Mouse (Mus musculus): ENCODE results near the gene Csnk1g1. TPM values are rescaled to one million over a fixed set of nuclear protein-coding genes. Genes with fewer than 3 reads are reported as not detected.

Gene Csnk1g1
- polyA plus RNA-seq, 1 experiment, result 6.8 TPM

DNA sequence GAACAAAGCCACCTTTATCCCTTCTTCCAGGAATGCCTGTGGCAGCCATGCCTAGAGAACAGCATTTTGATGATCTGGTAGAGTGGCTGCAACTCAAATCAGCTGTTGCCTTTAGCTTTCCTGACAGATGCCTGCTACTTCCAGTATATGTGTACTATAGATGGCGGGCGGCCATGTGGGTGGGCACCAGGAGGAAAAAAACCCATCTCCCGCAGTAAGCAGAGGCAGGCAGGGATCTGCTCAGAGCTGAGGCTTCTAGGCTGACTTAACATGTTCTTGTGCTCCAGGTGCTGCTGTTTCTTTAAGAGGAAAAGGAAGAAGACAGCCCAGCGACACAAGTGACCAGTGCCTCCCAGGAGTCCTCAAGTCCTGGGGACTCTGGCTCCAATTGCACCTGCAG, 130.6 kb downstream of the Csnk1g1 start:
- no peak for TF ChIP-seq CEBPB (IDR thresholded peaks at IDR 0.05; ENCODE audit: insufficient read depth, poor library complexity, severe bottlenecking)
- TF ChIP-seq REST (IDR thresholded peaks at IDR 0.05; ENCODE audit: insufficient read depth, insufficient read length), result no peak
- TF ChIP-seq TCF3 (IDR thresholded peaks at IDR 0.05; ENCODE audit: insufficient read length, low read depth), result no peak
- no peak for TF ChIP-seq POLR2A (IDR thresholded peaks at IDR 0.05; ENCODE audit: insufficient read length, low read depth)
- TF ChIP-seq MYOG (IDR thresholded peaks at IDR 0.05; ENCODE audit: control insufficient read depth in 1 of 3, insufficient read depth in 1 of 3, insufficient read length in 2 of 3, low read depth in 2 of 3), result no peak
- TF ChIP-seq TCF12 (IDR thresholded peaks at IDR 0.05; ENCODE audit: insufficient read depth, poor library complexity, severe bottlenecking), result no peak
- no peak for TF ChIP-seq MAX (IDR thresholded peaks at IDR 0.05; ENCODE audit: low read depth)
- no peak for TF ChIP-seq E2F4 (IDR thresholded peaks at IDR 0.05; ENCODE audit: insufficient read depth)
- TF ChIP-seq SRF (IDR thresholded peaks at IDR 0.05; ENCODE audit: control insufficient read depth, insufficient read length, low read depth), result no peak
- TF ChIP-seq USF1 (IDR thresholded peaks at IDR 0.05; ENCODE audit: low read depth), result no peak
- TF ChIP-seq POLR2AphosphoS2 (IDR thresholded peaks at IDR 0.05; ENCODE audit: insufficient read length, low read depth), result no peak
- no peak for TF ChIP-seq MYOD1 (IDR thresholded peaks at IDR 0.05; ENCODE audit: control insufficient read depth in 1 of 3, insufficient read length in 2 of 3, low read depth in 2 of 3)
- peaks cover 12% of the 10 kb centered on the region for H3K36me3 ChIP-seq (ENCODE audit: control insufficient read depth, insufficient read depth)

DNA sequence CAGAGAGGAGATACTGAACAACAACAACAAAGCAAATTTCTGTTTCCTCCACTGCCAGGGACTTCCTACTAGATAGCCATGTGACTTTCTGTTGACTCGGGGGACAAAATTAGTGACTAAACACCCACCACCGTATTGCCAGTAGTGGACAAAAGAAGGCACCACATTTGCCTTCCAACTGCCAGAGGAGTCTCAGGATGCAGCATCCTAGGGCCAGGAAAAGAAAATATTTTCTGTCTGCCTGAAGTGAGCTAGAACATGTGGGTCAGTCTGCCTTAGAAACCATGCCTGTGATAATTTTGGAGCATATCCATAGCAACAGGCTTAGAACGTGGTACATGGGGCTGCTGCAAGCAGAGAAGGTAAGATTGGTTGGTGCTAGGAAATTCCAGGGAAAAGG, 132.1 kb downstream of the Csnk1g1 start:
- Histone ChIP-seq H3K27me3 (ENCODE audit: control insufficient read depth, insufficient read depth, insufficient read length) (no peaks in the 10 kb centered on the region), H3ac (ENCODE audit: control insufficient read depth, insufficient read length) (no peak overlapping the region), H3K36me3 (ENCODE audit: control insufficient read depth, insufficient read depth) (peaks cover 12% of the 10 kb centered on the region), H3K79me2 (ENCODE audit: control insufficient read depth, insufficient read depth) (no peaks in the 10 kb centered on the region), H3K4me2 (ENCODE audit: low read depth) (no peak overlapping the region), H3K4me3 (no peak overlapping the region)
- TF ChIP-seq TCF3 (IDR thresholded peaks at IDR 0.05; ENCODE audit: insufficient read length, low read depth) (no peak), TCF12 (IDR thresholded peaks at IDR 0.05; ENCODE audit: insufficient read depth, poor library complexity, severe bottlenecking) (no peak), E2F4 (IDR thresholded peaks at IDR 0.05; ENCODE audit: insufficient read depth) (no peak), REST (IDR thresholded peaks at IDR 0.05; ENCODE audit: insufficient read depth, insufficient read length) (no peak), USF1 (IDR thresholded peaks at IDR 0.05; ENCODE audit: low read depth) (no peak), SRF (IDR thresholded peaks at IDR 0.05; ENCODE audit: control insufficient read depth, insufficient read length, low read depth) (no peak), MYOD1 (IDR thresholded peaks at IDR 0.05; ENCODE audit: control insufficient read depth in 1 of 3, insufficient read length in 2 of 3, low read depth in 2 of 3) (no peak), POLR2A (IDR thresholded peaks at IDR 0.05; ENCODE audit: insufficient read length, low read depth) (no peak), POLR2AphosphoS2 (IDR thresholded peaks at IDR 0.05; ENCODE audit: insufficient read length, low read depth) (no peak), MAX (IDR thresholded peaks at IDR 0.05; ENCODE audit: low read depth) (no peak), CEBPB (IDR thresholded peaks at IDR 0.05; ENCODE audit: insufficient read depth, poor library complexity, severe bottlenecking) (no peak), MYOG (IDR thresholded peaks at IDR 0.05; ENCODE audit: control insufficient read depth in 1 of 3, insufficient read depth in 1 of 3, insufficient read length in 2 of 3, low read depth in 2 of 3) (no peak)

More for the DNA sequence above, 130.6 kb downstream of the Csnk1g1 start:
- H3K79me2 ChIP-seq (ENCODE audit: control insufficient read depth, insufficient read depth), result no peaks in the 10 kb centered on the region
- H3K4me2 ChIP-seq (ENCODE audit: low read depth), result no peak overlapping the region
- H3ac ChIP-seq (ENCODE audit: control insufficient read depth, insufficient read length), result no peak overlapping the region
- no peak overlapping the region for H3K4me3 ChIP-seq
- H3K27me3 ChIP-seq (ENCODE audit: control insufficient read depth, insufficient read depth, insufficient read length), result no peaks in the 10 kb centered on the region

DNA sequence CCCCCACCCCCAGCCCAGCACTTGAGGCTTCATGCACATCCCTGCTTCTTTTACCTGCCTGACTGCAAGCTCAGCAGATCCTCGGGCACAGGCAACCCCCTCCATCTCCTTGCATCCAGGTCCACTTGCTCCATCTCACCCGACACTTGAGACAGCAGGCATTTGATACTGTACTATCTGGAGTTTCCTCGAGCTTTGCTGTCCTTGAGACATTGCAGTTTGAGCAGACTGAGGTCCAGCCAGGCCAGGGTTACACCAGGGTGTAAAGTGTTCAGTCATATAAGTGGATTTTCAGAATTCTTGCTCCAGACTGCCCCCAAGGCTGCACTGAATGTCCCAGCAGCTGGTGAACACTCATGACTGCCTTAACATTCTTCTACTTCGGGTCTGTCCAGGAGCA, 133.6 kb downstream of the Csnk1g1 start:
- no peak overlapping the region for H3K4me3 ChIP-seq
- H3K36me3 ChIP-seq (ENCODE audit: control insufficient read depth, insufficient read depth), result peaks cover 12% of the 10 kb centered on the region
- no peak for TF ChIP-seq POLR2AphosphoS2 (IDR thresholded peaks at IDR 0.05; ENCODE audit: insufficient read length, low read depth)
- TF ChIP-seq TCF3 (IDR thresholded peaks at IDR 0.05; ENCODE audit: insufficient read length, low read depth), result no peak
- no peak for TF ChIP-seq CEBPB (IDR thresholded peaks at IDR 0.05; ENCODE audit: insufficient read depth, poor library complexity, severe bottlenecking)
- TF ChIP-seq REST (IDR thresholded peaks at IDR 0.05; ENCODE audit: insufficient read depth, insufficient read length), result no peak
- no peak for TF ChIP-seq MYOD1 (IDR thresholded peaks at IDR 0.05; ENCODE audit: control insufficient read depth in 1 of 3, insufficient read length in 2 of 3, low read depth in 2 of 3)
- TF ChIP-seq TCF12 (IDR thresholded peaks at IDR 0.05; ENCODE audit: insufficient read depth, poor library complexity, severe bottlenecking), result no peak

DNA sequence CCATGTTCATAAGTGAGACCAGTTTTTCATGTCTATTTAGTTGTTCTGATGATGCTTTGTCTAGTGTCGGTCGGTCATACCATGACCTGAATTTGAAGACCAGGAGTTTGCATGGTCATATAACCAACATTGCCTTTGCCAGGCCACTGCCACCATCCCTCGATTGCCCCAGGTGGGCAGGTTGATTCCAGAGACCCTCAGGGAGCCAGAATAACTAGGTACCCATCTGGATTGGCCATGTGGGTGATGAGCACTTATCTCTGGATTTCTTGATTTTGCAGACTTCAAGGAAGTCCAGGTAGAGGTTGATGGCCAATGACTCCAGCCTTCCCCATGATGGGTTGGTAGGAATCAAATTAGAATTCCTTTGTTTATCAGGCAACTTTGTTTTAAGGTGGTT, 134.5 kb downstream of the Csnk1g1 start:
- no peaks in the 10 kb centered on the region for H3K79me2 ChIP-seq (ENCODE audit: control insufficient read depth, insufficient read depth)
- H3K4me2 ChIP-seq (ENCODE audit: low read depth), result no peak overlapping the region
- no peaks in the 10 kb centered on the region for H3K27me3 ChIP-seq (ENCODE audit: control insufficient read depth, insufficient read depth, insufficient read length)
- H3ac ChIP-seq (ENCODE audit: control insufficient read depth, insufficient read length), result no peak overlapping the region
- H3K4me3 ChIP-seq, result no peak overlapping the region
- H3K36me3 ChIP-seq (ENCODE audit: control insufficient read depth, insufficient read depth), result peaks cover 12% of the 10 kb centered on the region
- no peak for TF ChIP-seq CEBPB (IDR thresholded peaks at IDR 0.05; ENCODE audit: insufficient read depth, poor library complexity, severe bottlenecking)
- TF ChIP-seq TCF12 (IDR thresholded peaks at IDR 0.05; ENCODE audit: insufficient read depth, poor library complexity, severe bottlenecking), result no peak
- no peak for TF ChIP-seq TCF3 (IDR thresholded peaks at IDR 0.05; ENCODE audit: insufficient read length, low read depth)
- TF ChIP-seq MYOG (IDR thresholded peaks at IDR 0.05; ENCODE audit: control insufficient read depth in 1 of 3, insufficient read depth in 1 of 3, insufficient read length in 2 of 3, low read depth in 2 of 3), result no peak

More for the DNA sequence above, 133.6 kb downstream of the Csnk1g1 start:
- Histone ChIP-seq H3K4me2 (ENCODE audit: low read depth) (no peak overlapping the region), H3K79me2 (ENCODE audit: control insufficient read depth, insufficient read depth) (no peaks in the 10 kb centered on the region), H3ac (ENCODE audit: control insufficient read depth, insufficient read length) (no peak overlapping the region), H3K27me3 (ENCODE audit: control insufficient read depth, insufficient read depth, insufficient read length) (no peaks in the 10 kb centered on the region)

DNA sequence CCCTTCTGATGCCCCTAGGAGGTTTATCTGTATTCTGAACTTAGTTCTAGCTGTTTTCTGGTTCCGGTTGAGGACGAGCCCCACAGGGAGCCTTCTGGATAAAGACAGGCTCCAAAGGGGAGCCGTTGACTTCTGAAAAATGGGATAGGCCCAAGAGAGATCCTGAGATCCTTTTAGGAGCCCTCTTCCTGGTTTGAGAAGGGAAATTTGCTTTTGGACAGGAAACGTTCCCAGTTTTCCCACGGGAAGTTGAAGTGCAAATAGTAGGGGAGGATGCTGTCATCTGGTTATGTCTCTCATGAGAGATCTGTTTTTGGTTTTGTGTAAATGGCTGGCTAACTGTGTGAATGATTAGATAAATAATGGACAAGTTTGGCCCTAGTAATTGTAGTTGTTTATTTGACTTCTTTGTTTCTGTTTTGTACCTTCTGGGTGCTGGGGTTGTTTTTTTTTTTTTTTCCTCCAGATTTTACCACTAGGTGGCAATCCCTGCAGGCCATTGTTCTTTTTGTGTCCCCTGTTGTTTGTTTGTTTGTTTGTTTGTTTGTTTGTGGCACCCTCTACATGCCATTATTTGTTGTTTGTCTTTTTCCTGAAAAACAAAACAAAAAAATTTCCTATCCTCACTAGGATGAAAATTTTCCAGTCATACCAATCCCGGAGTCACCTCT, 141.3 kb downstream of the Csnk1g1 start:
- Histone ChIP-seq H3K79me2 (ENCODE audit: control insufficient read depth, insufficient read depth) (no peaks in the 10 kb centered on the region), H3K4me2 (ENCODE audit: low read depth) (no peak overlapping the region), H3ac (ENCODE audit: control insufficient read depth, insufficient read length) (no peak overlapping the region), H3K27me3 (ENCODE audit: control insufficient read depth, insufficient read depth, insufficient read length) (no peaks in the 10 kb centered on the region), H3K4me3 (no peak overlapping the region), H3K36me3 (ENCODE audit: control insufficient read depth, insufficient read depth) (no peaks in the 10 kb centered on the region)
- TF ChIP-seq CEBPB (IDR thresholded peaks at IDR 0.05; ENCODE audit: insufficient read depth, poor library complexity, severe bottlenecking) (no peak), E2F4 (IDR thresholded peaks at IDR 0.05; ENCODE audit: insufficient read depth) (no peak), USF1 (IDR thresholded peaks at IDR 0.05; ENCODE audit: low read depth) (no peak), REST (IDR thresholded peaks at IDR 0.05; ENCODE audit: insufficient read depth, insufficient read length) (no peak), POLR2AphosphoS2 (IDR thresholded peaks at IDR 0.05; ENCODE audit: insufficient read length, low read depth) (no peak), TCF3 (IDR thresholded peaks at IDR 0.05; ENCODE audit: insufficient read length, low read depth) (no peak), MYOG (IDR thresholded peaks at IDR 0.05; ENCODE audit: control insufficient read depth in 1 of 3, insufficient read depth in 1 of 3, insufficient read length in 2 of 3, low read depth in 2 of 3) (no peak), MYOD1 (IDR thresholded peaks at IDR 0.05; ENCODE audit: control insufficient read depth in 1 of 3, insufficient read length in 2 of 3, low read depth in 2 of 3) (no peak), TCF12 (IDR thresholded peaks at IDR 0.05; ENCODE audit: insufficient read depth, poor library complexity, severe bottlenecking) (no peak), MAX (IDR thresholded peaks at IDR 0.05; ENCODE audit: low read depth) (no peak), SRF (IDR thresholded peaks at IDR 0.05; ENCODE audit: control insufficient read depth, insufficient read length, low read depth) (no peak), POLR2A (IDR thresholded peaks at IDR 0.05; ENCODE audit: insufficient read length, low read depth) (no peak)

Data from myocyte (in vitro differentiated cells).